Mouse (Mus musculus) heart, adult 2 months (tissue): ENCODE measurements at regions not wholly inside any gene's neighbourhood (a gene's known extent, or its start where the extent isn't known, plus 50 kb on each side); places are given as distances from the start of the nearest gene placed in this dataset.

ENCODE experiments used
- DNase-seq, 2 experiments: peaks; one replicate each; pipeline ENCODE4 v3.0.0; 2021
- H3K27ac ChIP-seq: fragments of 200-600 bp; 2 replicates; pipeline ENCODE4 v1.8.1; 2022
- H3K27me3 ChIP-seq: fragments of 200-500 bp; 2 replicates; pipeline ENCODE4 v1.6.1; 2012; ENCODE audit warnings: mild to moderate bottlenecking, low read length, inconsistent platforms, mixed read lengths; ENCODE audit not compliant: control insufficient read depth, insufficient read depth
- H3K36me3 ChIP-seq: fragments of 200-500 bp; 2 replicates; pipeline ENCODE4 v1.6.1; 2012; ENCODE audit warnings: low read length, inconsistent platforms; ENCODE audit not compliant: control insufficient read depth, insufficient read depth
- H3K4me1 ChIP-seq: fragments of 200-500 bp; 2 replicates; pipeline ENCODE4 v1.6.1; 2011; ENCODE audit warnings: low read length; ENCODE audit not compliant: control insufficient read depth, insufficient read depth
- H3K4me3 ChIP-seq: fragments of 200-600 bp; 2 replicates; pipeline ENCODE4 v1.8.1; 2022
- H3K79me2 ChIP-seq: fragments of 200-500 bp; replicated peaks from 2 replicates; pipeline ENCODE4 v1.6.1; 2012; ENCODE audit warnings: mild to moderate bottlenecking, inconsistent platforms, low read length, moderate library complexity, mixed read lengths; ENCODE audit not compliant: control insufficient read depth, insufficient read depth
- H3K9ac ChIP-seq: fragments of 200-500 bp; 2 replicates; pipeline ENCODE4 v1.6.1; 2012; ENCODE audit warnings: low read depth, mild to moderate bottlenecking, control low read depth, inconsistent platforms, low read length, mixed read lengths
- CTCF ChIP-seq: fragments of 200-600 bp; IDR thresholded peaks from 2 replicates; pipeline ENCODE4 v1.8.1; 2022; ENCODE audit warnings: antibody characterized with exemption, mild to moderate bottlenecking, moderate library complexity
- EP300 ChIP-seq: fragments of 200-500 bp; IDR thresholded peaks from 2 replicates; pipeline ENCODE4 v1.6.1; 2011; ENCODE audit warnings: low read depth, low read length, control low read depth; ENCODE audit not compliant: insufficient read depth
- POLR2A ChIP-seq: fragments of 200-500 bp; IDR thresholded peaks from 2 replicates; pipeline ENCODE4 v1.6.1; 2011; ENCODE audit warnings: mild to moderate bottlenecking, low read depth, low read length, control low read depth; ENCODE audit not compliant: insufficient read depth
- WGBS: fragments of 180-500 bp; shearing (Covaris S2); methylation state at CpG from one replicate; pipeline ENCODE4 v1.1.7; 2018; 5-methylcytosine and 5-hydroxymethylcytosine counted together
- intact Hi-C: fragments of 180-260 bp; cut with DNase I; formaldehyde crosslinking; loops from one replicate; pipeline ENCODE4 v1.15.1; 2025

DNA sequence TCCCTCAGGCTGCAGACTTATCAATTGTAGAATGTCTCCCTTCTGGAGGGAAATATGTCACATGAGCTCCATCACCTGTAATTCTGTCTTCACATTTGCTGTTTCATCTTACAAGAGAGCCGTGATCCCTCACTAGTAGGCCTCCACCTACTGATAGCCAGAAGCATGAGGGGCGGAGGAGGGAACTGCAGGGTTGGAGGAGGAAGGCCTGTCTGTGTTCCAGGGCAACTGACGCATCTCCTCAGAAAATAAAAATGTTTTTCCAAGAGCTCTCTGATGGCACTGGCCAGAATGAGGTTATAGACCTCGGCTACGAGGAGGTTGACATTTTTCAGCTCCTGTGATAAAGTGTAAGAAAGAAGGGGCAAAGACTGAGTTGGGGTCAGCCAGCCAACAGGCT is 257.0 kb downstream of the Enc1 start:
- TF ChIP-seq POLR2A (no peak), CTCF (no peak), EP300 (no peak)
- no peaks in the 10 kb centered on the region for H3K36me3 ChIP-seq

GRCm38 (mm10) chr13:97494770-97495169 is 253.9 kb downstream of the Enc1 start:
- Histone ChIP-seq H3K4me3 (no peak overlapping the region), H3K27me3 (no peaks in the 10 kb centered on the region), H3K36me3 (no peaks in the 10 kb centered on the region), H3K27ac (no peak overlapping the region), H3K79me2 (no peaks in the 10 kb centered on the region), H3K4me1 (peaks cover 2% of the 10 kb centered on the region; the same call in 1 of the 2 replicates), H3K9ac (no peak overlapping the region)
- intact Hi-C loops = no loop called here
- no peak for DNase-seq
- WGBS = 91% methylated on average over 2 of the region's 2 CpGs
- TF ChIP-seq EP300 (no peak), POLR2A (no peak), CTCF (no peak)

More for the DNA sequence above, 257.0 kb downstream of the Enc1 start:
- H3K79me2 ChIP-seq = no peaks in the 10 kb centered on the region
- no peak overlapping the region for H3K4me3 ChIP-seq
- H3K4me1 ChIP-seq = no peaks in the 10 kb centered on the region
- 78% methylated on average over 5 of the region's 5 CpGs for WGBS
- no peak for DNase-seq
- intact Hi-C loops = no loop called here
- H3K9ac ChIP-seq = no peak overlapping the region
- no peaks in the 10 kb centered on the region for H3K27me3 ChIP-seq
- H3K27ac ChIP-seq = no peak overlapping the region

GRCm38 (mm10) chr13:97493836-97494235 is 252.9 kb downstream of the Enc1 start:
- H3K4me3 ChIP-seq = no peak overlapping the region
- no peak for TF ChIP-seq POLR2A
- TF ChIP-seq EP300 = no peak
- no peak for TF ChIP-seq CTCF

DNA sequence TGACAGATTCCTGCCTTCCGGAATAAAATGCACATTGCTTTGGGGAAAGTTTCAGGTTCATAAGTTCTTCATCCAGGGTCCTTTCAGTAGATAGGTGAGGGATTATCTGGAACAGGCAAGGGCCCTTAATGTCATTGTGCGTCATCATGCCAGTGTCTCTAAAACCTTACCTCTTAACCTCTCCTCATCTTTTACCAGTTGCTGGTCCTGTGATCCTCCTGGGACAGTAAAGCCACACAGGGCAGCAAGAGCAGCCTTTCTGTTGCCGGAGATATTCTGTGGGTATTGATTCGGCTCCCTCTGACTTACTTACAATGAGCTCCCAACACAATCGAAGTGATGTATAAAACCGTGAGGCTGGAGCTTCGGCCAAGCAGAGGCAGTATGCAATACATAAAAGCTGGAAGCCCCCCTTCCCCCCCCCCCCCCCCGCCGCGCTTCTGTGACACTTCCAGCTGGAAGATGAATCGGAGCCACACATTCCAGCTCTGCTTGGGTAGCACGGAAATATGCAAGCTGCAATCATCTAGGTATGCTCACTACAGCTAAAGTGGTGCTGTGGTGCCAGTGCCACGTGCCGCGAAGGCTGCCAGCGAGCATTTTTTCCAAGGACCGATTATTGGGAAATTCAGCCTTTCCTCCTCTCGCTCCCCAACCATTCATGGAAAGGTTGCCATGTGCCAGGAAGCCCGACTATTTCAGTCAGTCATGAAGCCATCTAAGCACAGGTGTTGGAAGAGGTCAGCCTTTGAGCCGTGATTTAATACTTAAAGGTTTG is 252.2 kb downstream of the Enc1 start:
- TF ChIP-seq POLR2A (no peak), CTCF (no peak), EP300 (no peak)
- intact Hi-C loops = no loop called here
- Histone ChIP-seq H3K4me1 (peaks cover 4% of the 10 kb centered on the region), H3K4me3 (no peak overlapping the region), H3K9ac (no peak overlapping the region), H3K36me3 (no peaks in the 10 kb centered on the region), H3K79me2 (no peaks in the 10 kb centered on the region), H3K27ac (no peak overlapping the region), H3K27me3 (no peaks in the 10 kb centered on the region)
- no peak for DNase-seq
- 84% methylated on average over 20 of the region's 20 CpGs for WGBS

More at GRCm38 (mm10) chr13:97493836-97494235, 252.9 kb downstream of the Enc1 start:
- no peak overlapping the region for H3K27ac ChIP-seq
- no peak overlapping the region for H3K9ac ChIP-seq
- intact Hi-C loops = no loop called here
- WGBS = 63% methylated on average over 7 of the region's 7 CpGs
- no peak for DNase-seq
- no peaks in the 10 kb centered on the region for H3K36me3 ChIP-seq
- peaks cover 4% of the 10 kb centered on the region for H3K4me1 ChIP-seq
- no peaks in the 10 kb centered on the region for H3K27me3 ChIP-seq
- no peaks in the 10 kb centered on the region for H3K79me2 ChIP-seq

GRCm38 (mm10) chr13:97491865-97492847 is 251.3 kb downstream of the Enc1 start:
- intact Hi-C loops = no loop called here
- Histone ChIP-seq H3K9ac (no peak overlapping the region), H3K27me3 (no peaks in the 10 kb centered on the region), H3K79me2 (no peaks in the 10 kb centered on the region), H3K27ac (no peak overlapping the region), H3K36me3 (no peaks in the 10 kb centered on the region), H3K4me1 (peaks cover 4% of the 10 kb centered on the region), H3K4me3 (no peak overlapping the region)
- WGBS = 95% methylated on average over 19 of the region's 19 CpGs
- no peak for DNase-seq
- TF ChIP-seq EP300 (no peak), POLR2A (no peak), CTCF (no peak)

DNA sequence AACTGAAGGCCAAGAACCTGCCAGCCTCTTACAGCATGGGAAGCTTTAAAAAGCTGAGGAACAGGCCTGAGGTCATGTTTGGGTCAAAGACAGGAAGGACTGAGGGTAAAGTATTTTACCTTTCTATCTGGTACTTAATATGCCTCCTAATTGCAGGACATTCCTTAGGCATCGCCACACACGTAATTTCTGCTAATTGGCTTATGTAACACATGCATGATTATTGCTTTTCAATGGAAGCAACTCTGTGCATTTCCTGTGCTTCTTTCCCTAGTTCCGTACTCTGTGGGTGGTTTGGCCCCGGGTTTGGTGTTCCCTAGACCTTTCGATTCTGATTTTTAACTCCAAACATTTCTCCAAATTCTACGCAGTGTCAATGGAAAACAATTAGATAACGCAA is 249.2 kb downstream of the Enc1 start:
- no peak overlapping the region for H3K27ac ChIP-seq
- DNase-seq = no peak
- H3K9ac ChIP-seq = no peak overlapping the region
- peaks cover 4% of the 10 kb centered on the region for H3K4me1 ChIP-seq
- 59% methylated on average over 7 of the region's 7 CpGs for WGBS
- no peaks in the 10 kb centered on the region for H3K27me3 ChIP-seq
- no peaks in the 10 kb centered on the region for H3K36me3 ChIP-seq
- no peaks in the 10 kb centered on the region for H3K79me2 ChIP-seq
- H3K4me3 ChIP-seq = no peak overlapping the region
- TF ChIP-seq POLR2A (no peak), CTCF (no peak), EP300 (no peak)
- intact Hi-C loops = no loop called here
